Mouse (Mus musculus): ENCODE data around the gene Cacna1s. TPM values are rescaled to one million over a fixed set of nuclear protein-coding genes. Genes with fewer than 3 reads are reported as not detected.
A peak's percentile ranks its signal among the peaks of the same experiment; 100 is the strongest.

Cacna1s gene
- total RNA-seq, 1 experiment = 15.8 TPM

GRCm38 (mm10) chr1:136159830-136160229, 107.3 kb downstream of the Cacna1s start:
- H3K36me3 ChIP-seq (ENCODE audit: control insufficient read depth, insufficient read depth, low read length, poor library complexity, severe bottlenecking) = peaks cover 3% of the 10 kb centered on the region; the same call in 1 of the 2 replicates
- peaks cover 0 to 3% of the 10 kb centered on the region in 2 experiments; a peak in 1 of 4 replicates for H3K4me1 ChIP-seq (ENCODE audit: control insufficient read depth in 2 of 2, insufficient read depth in 2 of 2, low read length in 2 of 2, poor library complexity in 1 of 2)
- H3K27ac ChIP-seq (ENCODE audit: insufficient read depth, low read depth, low read length, poor library complexity, severe bottlenecking) = no peak overlapping the region
- H3K4me3 ChIP-seq (ENCODE audit: insufficient read depth in 1 of 2, low read depth in 1 of 2, low read length in 2 of 2, poor library complexity in 1 of 2, severe bottlenecking in 1 of 2) = peak overlapping the region; percentile 45 to 61
- peak; percentile 69 for DNase-seq (ENCODE audit: low read depth, low spot score)
- no peak for TF ChIP-seq ZNF384 (IDR thresholded peaks at IDR 0.05; ENCODE audit: low read depth, low read length)
- no peak for TF ChIP-seq HCFC1 (IDR thresholded peaks at IDR 0.05; ENCODE audit: borderline replicate concordance, insufficient read depth, low read length)
- TF ChIP-seq MAFK (IDR thresholded peaks at IDR 0.05; ENCODE audit: insufficient read depth, low read depth, low read length) = no peak
- TF ChIP-seq ZC3H11A (IDR thresholded peaks at IDR 0.05; ENCODE audit: borderline replicate concordance, low read depth, low read length) = no peak
- no peaks in the 10 kb centered on the region for H3K9me3 ChIP-seq (ENCODE audit: control insufficient read depth, insufficient read depth, low read depth, low read length)
- in situ Hi-C loops (cut with MboI; ENCODE audit: low sequenced_read_pairs in 2 of 2, unreplicated experiment in 2 of 2) = no loop called here
- H3K9ac ChIP-seq (ENCODE audit: insufficient read depth, low read depth, low read length, poor library complexity, severe bottlenecking) = peak overlapping the region; percentile 49; the same call in 1 of the 2 replicates

- in situ Hi-C loops (cut with MboI; ENCODE audit: low sequenced_read_pairs in 2 of 2, unreplicated experiment in 2 of 2) = no loop called here
- Histone ChIP-seq H3K27ac (ENCODE audit: insufficient read depth, low read depth, low read length, poor library complexity, severe bottlenecking) (no peak overlapping the region), H3K36me3 (ENCODE audit: control insufficient read depth, insufficient read depth, low read length, poor library complexity, severe bottlenecking) (peaks cover 3% of the 10 kb centered on the region; the same call in 1 of the 2 replicates), H3K9me3 (ENCODE audit: control insufficient read depth, insufficient read depth, low read depth, low read length) (no peaks in the 10 kb centered on the region), H3K4me1 (ENCODE audit: control insufficient read depth in 2 of 2, insufficient read depth in 2 of 2, low read length in 2 of 2, poor library complexity in 1 of 2) (peaks cover 0 to 3% of the 10 kb centered on the region in 2 experiments; a peak in 1 of 4 replicates), H3K4me3 (ENCODE audit: insufficient read depth in 1 of 2, low read depth in 1 of 2, low read length in 2 of 2, poor library complexity in 1 of 2, severe bottlenecking in 1 of 2) (no peak overlapping the region), H3K9ac (ENCODE audit: insufficient read depth, low read depth, low read length, poor library complexity, severe bottlenecking) (no peak overlapping the region)
- DNase-seq (ENCODE audit: low read depth, low spot score) = no peak
- TF ChIP-seq ZC3H11A (IDR thresholded peaks at IDR 0.05; ENCODE audit: borderline replicate concordance, low read depth, low read length) = no peak
- no peak for TF ChIP-seq HCFC1 (IDR thresholded peaks at IDR 0.05; ENCODE audit: borderline replicate concordance, insufficient read depth, low read length)
- TF ChIP-seq CHD2 (IDR thresholded peaks at IDR 0.05; ENCODE audit: low read depth, low read length) = no peak
- TF ChIP-seq MAFK (IDR thresholded peaks at IDR 0.05; ENCODE audit: insufficient read depth, low read depth, low read length) = no peak
- no peak for TF ChIP-seq ZNF384 (IDR thresholded peaks at IDR 0.05; ENCODE audit: low read depth, low read length)
Measured at GRCm38 (mm10) chr1:136160297-136160696, 107.7 kb downstream of the Cacna1s start.

GRCm38 (mm10) chr1:136160930-136161329, 108.4 kb downstream of the Cacna1s start:
- no peak for DNase-seq (ENCODE audit: low read depth, low spot score)
- Histone ChIP-seq H3K4me3 (ENCODE audit: insufficient read depth in 1 of 2, low read depth in 1 of 2, low read length in 2 of 2, poor library complexity in 1 of 2, severe bottlenecking in 1 of 2) (no peak overlapping the region), H3K36me3 (ENCODE audit: control insufficient read depth, insufficient read depth, low read length, poor library complexity, severe bottlenecking) (peaks cover 3% of the 10 kb centered on the region; the same call in 1 of the 2 replicates), H3K4me1 (ENCODE audit: control insufficient read depth in 2 of 2, insufficient read depth in 2 of 2, low read length in 2 of 2, poor library complexity in 1 of 2) (peaks cover 0 to 5% of the 10 kb centered on the region in 2 experiments; a peak in 1 of 4 replicates), H3K9ac (ENCODE audit: insufficient read depth, low read depth, low read length, poor library complexity, severe bottlenecking) (no peak overlapping the region), H3K27ac (ENCODE audit: insufficient read depth, low read depth, low read length, poor library complexity, severe bottlenecking) (no peak overlapping the region), H3K9me3 (ENCODE audit: control insufficient read depth, insufficient read depth, low read depth, low read length) (no peaks in the 10 kb centered on the region)
- in situ Hi-C loops (cut with MboI; ENCODE audit: low sequenced_read_pairs in 2 of 2, unreplicated experiment in 2 of 2) = no loop called here
- TF ChIP-seq HCFC1 (IDR thresholded peaks at IDR 0.05; ENCODE audit: borderline replicate concordance, insufficient read depth, low read length) (no peak), CHD2 (IDR thresholded peaks at IDR 0.05; ENCODE audit: low read depth, low read length) (no peak), MAFK (IDR thresholded peaks at IDR 0.05; ENCODE audit: insufficient read depth, low read depth, low read length) (no peak), ZNF384 (IDR thresholded peaks at IDR 0.05; ENCODE audit: low read depth, low read length) (no peak), ZC3H11A (IDR thresholded peaks at IDR 0.05; ENCODE audit: borderline replicate concordance, low read depth, low read length) (no peak)

- H3K36me3 ChIP-seq (ENCODE audit: control insufficient read depth, insufficient read depth, low read length, poor library complexity, severe bottlenecking) = peaks cover 3% of the 10 kb centered on the region; the same call in 1 of the 2 replicates
- H3K9ac ChIP-seq (ENCODE audit: insufficient read depth, low read depth, low read length, poor library complexity, severe bottlenecking) = no peak overlapping the region
- TF ChIP-seq CHD2 (IDR thresholded peaks at IDR 0.05; ENCODE audit: low read depth, low read length) = no peak
- TF ChIP-seq ZNF384 (IDR thresholded peaks at IDR 0.05; ENCODE audit: low read depth, low read length) = no peak
- H3K27ac ChIP-seq (ENCODE audit: insufficient read depth, low read depth, low read length, poor library complexity, severe bottlenecking) = no peak overlapping the region
- H3K4me3 ChIP-seq (ENCODE audit: insufficient read depth in 1 of 2, low read depth in 1 of 2, low read length in 2 of 2, poor library complexity in 1 of 2, severe bottlenecking in 1 of 2) = no peak overlapping the region
- in situ Hi-C loops (cut with MboI; ENCODE audit: low sequenced_read_pairs in 2 of 2, unreplicated experiment in 2 of 2) = no loop called here
- no peak for DNase-seq (ENCODE audit: low read depth, low spot score)
- H3K9me3 ChIP-seq (ENCODE audit: control insufficient read depth, insufficient read depth, low read depth, low read length) = no peaks in the 10 kb centered on the region
- H3K4me1 ChIP-seq (ENCODE audit: control insufficient read depth in 2 of 2, insufficient read depth in 2 of 2, low read length in 2 of 2, poor library complexity in 1 of 2) = peaks cover 0 to 5% of the 10 kb centered on the region in 2 experiments; a peak in 1 of 4 replicates
Measured at GRCm38 (mm10) chr1:136161333-136161921, 108.9 kb downstream of the Cacna1s start.

Data from ES-E14 (cell line).